Mouse (Mus musculus): Measurements from ENCODE around the gene Stoml1. TPM values are rescaled to one million over a fixed set of nuclear protein-coding genes. Genes with fewer than 3 reads are reported as not detected.

Gene Stoml1
- polyA plus RNA-seq, 1 experiment from 2014 or later: 45.8 TPM

DNA sequence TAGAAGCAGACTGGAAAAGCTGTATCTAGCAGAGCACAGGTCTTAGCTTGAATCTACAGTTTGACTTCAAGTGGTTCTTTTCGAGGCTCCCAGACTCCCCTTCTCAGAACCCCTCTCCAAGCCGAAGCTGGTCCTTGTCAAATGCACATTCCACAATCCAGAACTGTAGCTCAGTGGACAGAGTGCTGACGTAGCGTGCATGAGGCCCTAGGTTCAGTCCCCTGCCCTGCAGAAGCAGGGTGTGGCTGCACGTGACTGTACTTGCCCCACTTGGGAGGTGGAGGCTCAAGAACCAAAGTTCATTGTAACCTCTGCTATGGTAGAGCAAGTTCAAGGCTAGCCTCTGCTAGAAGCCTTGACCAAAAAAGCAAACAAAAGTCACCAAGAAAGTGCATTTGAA lies 26.8 kb downstream of the Stoml1 start:
- no peak for ATAC-seq
- in situ Hi-C loops (cut with MboI; ENCODE audit: low pct_unique_long_range_greater_than_20kb): no loop called here
- no peak for TF ChIP-seq CTCF (IDR thresholded peaks at IDR 0.05)
- DNase-seq (ENCODE audit: low read depth, low spot score): no peak
- ChIA-PET POLR2A (interaction anchor here (0.9 kb wide), 1 partner anchor 27 kb away, joined by 3 read pairs; no protein-coding TSS in a partner anchor), CTCF (interaction anchor here (1.3 to 4.6 kb wide), 5 partner anchors 13 to 60 kb away, joined by 4 to 37 read pairs (median 9); partner anchors contain the start of gene Pml)
- H3K27me3 ChIP-seq: no peaks in the 10 kb centered on the region

- ChIA-PET CTCF (interaction anchor here (0.7 to 4.6 kb wide), 11 partner anchors 14 to 232 kb away, joined by 3 to 37 read pairs (median 4); partner anchors contain the start of gene Pml), POLR2A (interaction anchor here (0.9 kb wide), 1 partner anchor 27 kb away, joined by 3 read pairs; no protein-coding TSS in a partner anchor)
- no peaks in the 10 kb centered on the region for H3K27me3 ChIP-seq
- ATAC-seq: no peak
- peak; percentile 92 for TF ChIP-seq CTCF (IDR thresholded peaks at IDR 0.05)
- DNase-seq (ENCODE audit: low read depth, low spot score): no peak
- in situ Hi-C loops (cut with MboI; ENCODE audit: low pct_unique_long_range_greater_than_20kb): no loop called here
Observed at GRCm38 (mm10) chr9:58280259-58281109, 27.5 kb downstream of the Stoml1 start.

DNA sequence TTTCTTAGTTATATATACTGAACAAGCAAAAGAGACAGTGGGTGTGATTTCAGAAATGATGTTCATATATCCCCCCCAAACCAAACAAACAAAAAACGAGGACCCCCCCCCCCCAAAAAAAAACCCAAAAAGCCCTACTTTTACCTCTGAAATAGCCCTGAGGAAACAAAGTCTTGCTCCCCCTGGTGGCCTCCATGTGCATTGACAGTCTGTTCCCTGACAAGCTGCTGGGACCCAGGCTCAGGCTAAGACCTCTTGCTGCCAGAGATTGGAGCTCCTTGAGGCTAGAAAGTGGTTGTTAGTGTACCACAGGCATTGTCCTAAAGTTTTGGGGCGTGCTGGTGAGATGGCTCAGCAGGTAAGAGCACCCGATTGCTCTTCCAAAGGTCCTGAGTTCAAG lies 28.6 kb downstream of the Stoml1 start:
- ChIA-PET CTCF (interaction anchor here (0.7 to 4.6 kb wide), 11 partner anchors 10 to 906 kb away, joined by 3 to 37 read pairs (median 4); no protein-coding TSS in a partner anchor), POLR2A (no interaction called here)
- H3K27me3 ChIP-seq: no peaks in the 10 kb centered on the region
- DNase-seq (ENCODE audit: low read depth, low spot score) (no peak), ATAC-seq (no peak)
- peak; percentile 63 for TF ChIP-seq CTCF (IDR thresholded peaks at IDR 0.05)
- in situ Hi-C loops (cut with MboI; ENCODE audit: low pct_unique_long_range_greater_than_20kb): no loop called here

DNA sequence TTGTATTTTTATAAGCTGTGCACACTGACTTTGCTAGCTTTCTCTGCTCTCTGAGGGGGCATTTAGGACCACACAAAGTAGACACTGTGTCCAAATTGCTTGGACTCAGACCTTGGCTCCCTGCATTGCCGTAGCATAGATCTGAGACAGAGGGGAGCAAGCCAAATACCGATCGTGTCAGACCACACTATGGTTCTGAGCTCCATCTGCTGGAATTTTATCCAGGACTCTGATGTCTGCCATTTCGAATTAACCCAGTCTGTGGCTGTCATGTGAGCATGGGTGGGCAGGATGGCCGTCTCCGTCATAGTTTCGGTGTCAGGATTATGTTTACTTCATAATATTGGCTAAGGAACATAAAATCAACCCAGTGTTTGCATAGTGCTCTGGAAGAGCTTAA lies 30.5 kb downstream of the Stoml1 start:
- in situ Hi-C loops (cut with MboI; ENCODE audit: low pct_unique_long_range_greater_than_20kb): no loop called here
- no peak for ATAC-seq

DNA sequence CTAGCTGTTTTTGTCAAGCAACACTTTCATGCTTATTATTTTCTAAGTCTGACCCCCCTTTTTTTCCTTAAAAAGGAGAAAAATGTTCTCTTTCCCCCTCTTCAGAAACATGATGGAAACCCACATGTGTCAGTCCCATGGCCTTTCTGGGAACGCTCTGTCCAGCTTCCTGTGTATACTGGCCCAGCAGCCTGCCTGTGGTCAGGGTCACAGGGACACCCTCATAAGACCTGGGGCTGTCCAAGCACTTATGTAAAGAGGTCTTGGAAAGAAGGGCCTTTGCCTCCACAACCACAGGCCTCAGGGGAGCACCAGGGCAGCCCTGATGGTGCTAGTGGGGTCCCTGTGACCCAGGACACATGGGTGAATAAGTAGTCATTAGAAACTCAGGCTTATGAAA lies 36.1 kb downstream of the Stoml1 start:
- POLR2A ChIA-PET: no interaction called here

More for the DNA sequence above, 30.5 kb downstream of the Stoml1 start:
- no peaks in the 10 kb centered on the region for H3K27me3 ChIP-seq
- no peak for TF ChIP-seq CTCF (IDR thresholded peaks at IDR 0.05)
- ChIA-PET POLR2A (interaction anchor here (1.1 to 1.3 kb wide), 3 partner anchors 10 to 343 kb away, joined by 3 to 4 read pairs (median 3); partner anchors contain the start of gene Sema7a), CTCF (interaction anchor here (0.8 to 4.6 kb wide), 7 partner anchors 8 to 245 kb away, joined by 3 to 37 read pairs (median 5); no protein-coding TSS in a partner anchor)
- no peak for DNase-seq (ENCODE audit: low read depth, low spot score)

GRCm38 (mm10) chr9:58289901-58290300 lies 36.9 kb downstream of the Stoml1 start:
- ChIA-PET CTCF (interaction anchor here (1.2 kb wide), 1 partner anchor 21 kb away, joined by 3 read pairs; no protein-coding TSS in a partner anchor), POLR2A (no interaction called here)
- H3K27me3 ChIP-seq: no peaks in the 10 kb centered on the region
- TF ChIP-seq CTCF (IDR thresholded peaks at IDR 0.05): no peak
- DNase-seq (ENCODE audit: low read depth, low spot score) (no peak), ATAC-seq (no peak)
- in situ Hi-C loops (cut with MboI; ENCODE audit: low pct_unique_long_range_greater_than_20kb): no loop called here

More for the DNA sequence above, 36.1 kb downstream of the Stoml1 start:
- ATAC-seq: no peak
- CTCF ChIA-PET: interaction anchor here (1.2 kb wide), 1 partner anchor 21 kb away, joined by 3 read pairs; no protein-coding TSS in a partner anchor
- H3K27me3 ChIP-seq: no peaks in the 10 kb centered on the region
- no peak for DNase-seq (ENCODE audit: low read depth, low spot score)
- TF ChIP-seq CTCF (IDR thresholded peaks at IDR 0.05): no peak
- in situ Hi-C loops (cut with MboI; ENCODE audit: low pct_unique_long_range_greater_than_20kb): no loop called here

DNA sequence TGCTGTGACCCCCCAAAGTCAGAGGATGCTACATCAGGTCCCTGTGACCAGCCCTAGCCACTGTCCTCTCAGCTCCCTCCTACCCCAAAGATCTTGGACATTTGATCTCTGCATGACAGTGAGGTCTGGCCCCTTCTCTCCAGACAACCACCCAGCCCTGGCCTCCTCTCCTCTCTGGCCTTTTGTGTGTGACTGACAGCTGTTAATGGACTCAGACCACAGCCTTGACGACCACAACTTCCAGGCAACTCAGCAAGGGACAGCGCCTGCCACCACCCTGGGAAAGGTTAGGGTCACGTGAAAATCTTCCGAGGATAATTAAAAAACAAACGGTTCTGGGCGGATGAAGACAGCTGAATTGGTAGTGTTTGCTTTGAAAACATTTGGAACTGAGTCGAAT lies 41.6 kb downstream of the Stoml1 start:
- CTCF ChIA-PET: interaction anchor here (1.0 kb wide), 1 partner anchor 14 kb away, joined by 4 read pairs; no protein-coding TSS in a partner anchor
- no peak for DNase-seq (ENCODE audit: low read depth, low spot score)
- POLR2A ChIA-PET: interaction anchor here (1.9 kb wide), 1 partner anchor 12 kb away, joined by 4 read pairs; no protein-coding TSS in a partner anchor
- in situ Hi-C loops (cut with MboI; ENCODE audit: low pct_unique_long_range_greater_than_20kb): no loop called here
- TF ChIP-seq CTCF (IDR thresholded peaks at IDR 0.05): no peak
- H3K27me3 ChIP-seq: no peaks in the 10 kb centered on the region
- no peak for ATAC-seq

GRCm38 (mm10) chr9:58295345-58295744 lies 42.4 kb downstream of the Stoml1 start:
- CTCF ChIA-PET: interaction anchor here (0.9 to 1.0 kb wide), 2 partner anchors 14 to 46 kb away, joined by 3 to 4 read pairs; no protein-coding TSS in a partner anchor
- no peak for TF ChIP-seq CTCF (IDR thresholded peaks at IDR 0.05)
- DNase-seq (ENCODE audit: low read depth, low spot score) (no peak), ATAC-seq (no peak)
- POLR2A ChIA-PET: interaction anchor here (1.3 kb wide), 1 partner anchor 10 kb away, joined by 4 read pairs; no protein-coding TSS in a partner anchor
- in situ Hi-C loops (cut with MboI; ENCODE audit: low pct_unique_long_range_greater_than_20kb): no loop called here
- H3K27me3 ChIP-seq: no peaks in the 10 kb centered on the region

- in situ Hi-C loops (cut with MboI; ENCODE audit: low pct_unique_long_range_greater_than_20kb): no loop called here
- TF ChIP-seq CTCF (IDR thresholded peaks at IDR 0.05): no peak
- ChIA-PET CTCF (interaction anchor here (0.9 kb wide), 1 partner anchor 45 kb away, joined by 3 read pairs; no protein-coding TSS in a partner anchor), POLR2A (interaction anchor here (1.0 to 1.3 kb wide), 2 partner anchors 10 to 12 kb away, joined by 3 to 4 read pairs; no protein-coding TSS in a partner anchor)
- DNase-seq (ENCODE audit: low read depth, low spot score) (no peak), ATAC-seq (no peak)
- H3K27me3 ChIP-seq: no peaks in the 10 kb centered on the region
Observed at GRCm38 (mm10) chr9:58295766-58296361, 42.9 kb downstream of the Stoml1 start.

GRCm38 (mm10) chr9:58297065-58297464 lies 44.1 kb downstream of the Stoml1 start:
- no peak for DNase-seq (ENCODE audit: low read depth, low spot score)
- H3K27me3 ChIP-seq: no peaks in the 10 kb centered on the region
- TF ChIP-seq CTCF (IDR thresholded peaks at IDR 0.05): no peak
- ChIA-PET CTCF (interaction anchor here (0.9 kb wide), 1 partner anchor 9 kb away, joined by 3 read pairs; no protein-coding TSS in a partner anchor), POLR2A (interaction anchor here (1.0 kb wide), 1 partner anchor 11 kb away, joined by 3 read pairs; no protein-coding TSS in a partner anchor)
- in situ Hi-C loops (cut with MboI; ENCODE audit: low pct_unique_long_range_greater_than_20kb): no loop called here
- ATAC-seq: no peak
